Mouse (Mus musculus) embryo, embryonic 11.5 days (tissue): ENCODE results near the gene Nbas.

Source experiments
- DNase-seq: peaks from one replicate; pipeline ENCODE4 v3.0.0-alpha.2; 2012; ENCODE audit warnings: low read depth, low spot score

Nbas gene

GRCm38 (mm10) chr12:13615661-13616060 is 346.7 kb downstream of the Nbas start:
- no peak for DNase-seq

GRCm38 (mm10) chr12:13622150-13622822 is 353.4 kb downstream of the Nbas start:
- no peak for DNase-seq

GRCm38 (mm10) chr12:13626803-13627706 is 358.1 kb downstream of the Nbas start:
- no peak for DNase-seq
